9 mouse cellular contexts compared by ENCODE assay signal in the genomic region with DNA sequence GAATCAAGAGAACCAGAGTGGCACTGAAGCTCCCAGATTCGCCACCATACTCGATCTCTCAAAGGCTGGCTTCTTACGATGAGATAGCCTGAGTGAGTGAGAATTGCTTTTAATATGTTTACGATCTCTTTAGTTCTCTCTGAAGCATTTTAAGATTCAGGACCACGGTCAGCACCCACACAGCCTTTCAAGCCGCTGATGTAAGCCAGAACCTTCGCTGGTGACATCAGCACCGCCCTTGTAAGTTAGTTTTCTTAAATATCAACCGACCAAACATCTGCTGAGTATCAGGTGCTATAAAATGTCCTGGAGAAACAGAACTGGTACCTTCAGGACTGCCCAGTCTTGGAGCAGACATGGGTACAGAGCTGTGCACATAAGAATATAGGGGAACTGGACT.
DNase-seq lines count a peak whose midpoint lies in the region; ATAC-seq and TF ChIP-seq lines count a peak whose summit lies in the region.
"Had no signal": no experiment of that assay in that cellular context is flagged by ENCODE, and none has a peak within 500 bp of the region (broad histone marks: within the 10 kb centered on the region; RNA-seq: fewer than 3 reads in every experiment).

No protein-coding gene starts in this region.

- TF ChIP-seq CTCF in intestine, postnatal 0 days (IDR thresholded peaks at IDR 0.05; ENCODE audit: low read depth) = no peak

- H3K4me1 ChIP-seq in intestine, embryonic 15.5 days (replicated peaks) = 0 out of 2 replicates have a peak, but pooled peaks cover 3% of the 10 kb centered on the region
- no peaks in the 10 kb centered on the region for H3K4me1 ChIP-seq in intestine, postnatal 0 days (replicated peaks; ENCODE audit: control insufficient read depth, insufficient read depth, low read length)
- H3K4me1 ChIP-seq in ES-E14 (ENCODE audit: control insufficient read depth in 2 of 2, insufficient read depth in 2 of 2, low read length in 2 of 2, poor library complexity in 1 of 2) = no peaks in the 10 kb centered on the region
- no peaks in the 10 kb centered on the region for H3K4me1 ChIP-seq in limb, embryonic 13.5 days

- H3K9me3 ChIP-seq in intestine, embryonic 15.5 days = no peaks in the 10 kb centered on the region
- H3K9me3 ChIP-seq in intestine, postnatal 0 days (ENCODE audit: control insufficient read depth) = no peaks in the 10 kb centered on the region
- H3K9me3 ChIP-seq in ES-E14 (ENCODE audit: control insufficient read depth, insufficient read depth, low read depth, low read length) = no peaks in the 10 kb centered on the region
- no peaks in the 10 kb centered on the region for H3K9me3 ChIP-seq in limb, embryonic 13.5 days

- DNase-seq in ES-E14 (ENCODE audit: low read depth, low spot score) = peak; percentile 50
- peak; percentile 58 for DNase-seq in embryo, embryonic 9.5 days (ENCODE audit: extremely low spot score)
- no peak for DNase-seq in urinary bladder, adult 2 months (ENCODE audit: low spot score)
- no peak for DNase-seq in T-cell, adult 2 months (ENCODE audit: low spot score)
- DNase-seq in gastrocnemius, postnatal 36 days = no peak

- H3K27me3 ChIP-seq in intestine, embryonic 15.5 days (replicated peaks) = no peaks in the 10 kb centered on the region
- no peaks in the 10 kb centered on the region for H3K27me3 ChIP-seq in intestine, postnatal 0 days (replicated peaks; ENCODE audit: control insufficient read depth, insufficient read depth, low read length)
- H3K27me3 ChIP-seq in limb, embryonic 13.5 days = no peaks in the 10 kb centered on the region

- no peak overlapping the region for H3K9ac ChIP-seq in intestine, embryonic 15.5 days
- H3K9ac ChIP-seq in intestine, postnatal 0 days (ENCODE audit: low read depth, low read length) = no peak overlapping the region
- no peak overlapping the region for H3K9ac ChIP-seq in ES-E14 (ENCODE audit: insufficient read depth, low read depth, low read length, poor library complexity, severe bottlenecking)
- no peak overlapping the region for H3K9ac ChIP-seq in limb, embryonic 13.5 days

- H3K36me3 ChIP-seq in intestine, embryonic 15.5 days = no peaks in the 10 kb centered on the region
- no peaks in the 10 kb centered on the region for H3K36me3 ChIP-seq in intestine, postnatal 0 days (ENCODE audit: control insufficient read depth, insufficient read depth)
- H3K36me3 ChIP-seq in ES-E14 (ENCODE audit: control insufficient read depth, insufficient read depth, low read length, poor library complexity, severe bottlenecking) = no peaks in the 10 kb centered on the region
- no peaks in the 10 kb centered on the region for H3K36me3 ChIP-seq in limb, embryonic 13.5 days

- WGBS in intestine, embryonic 15.5 days = 14% methylated on average over 9 of the region's 9 CpGs
- 18% methylated on average over 9 of the region's 9 CpGs for WGBS in intestine, postnatal 0 days
- WGBS in limb, embryonic 13.5 days = 11% methylated on average over 9 of the region's 9 CpGs

- no peak overlapping the region for H3K4me3 ChIP-seq in intestine, embryonic 15.5 days (replicated peaks)
- H3K4me3 ChIP-seq in intestine, postnatal 0 days (ENCODE audit: low read depth, low read length) = no peak overlapping the region
- H3K4me3 ChIP-seq in ES-E14 (ENCODE audit: insufficient read depth in 1 of 2, low read depth in 1 of 2, low read length in 2 of 2, poor library complexity in 1 of 2, severe bottlenecking in 1 of 2) = no peak overlapping the region
- H3K4me3 ChIP-seq in limb, embryonic 13.5 days = no peak overlapping the region
- H3K4me3 ChIP-seq: erythroblast, embryonic 14.5 days had no signal

- in situ Hi-C loops in ES-E14 (cut with MboI; ENCODE audit: low sequenced_read_pairs in 2 of 2, unreplicated experiment in 2 of 2) = no loop called here

- H3K4me2 ChIP-seq in intestine, embryonic 15.5 days (replicated peaks) = no peak overlapping the region
- no peak overlapping the region for H3K4me2 ChIP-seq in intestine, postnatal 0 days (replicated peaks; ENCODE audit: low read depth)
- H3K4me2 ChIP-seq in limb, embryonic 13.5 days (replicated peaks) = no peak overlapping the region

- 0 out of 2 replicates have a peak, but pooled peaks have one; percentile 23 for ATAC-seq in intestine, embryonic 15.5 days
- ATAC-seq in intestine, postnatal 0 days = no peak
- peak; percentile 32 for ATAC-seq in limb, embryonic 13.5 days (ENCODE audit: low FRiP score, low read depth)

- H3K27ac ChIP-seq in intestine, embryonic 15.5 days = no peak overlapping the region
- H3K27ac ChIP-seq in intestine, postnatal 0 days (ENCODE audit: low read depth, low read length) = no peak overlapping the region
- H3K27ac ChIP-seq in ES-E14 (ENCODE audit: insufficient read depth, low read depth, low read length, poor library complexity, severe bottlenecking) = no peak overlapping the region
- no peak overlapping the region for H3K27ac ChIP-seq in limb, embryonic 13.5 days

- intact Hi-C loops in gastrocnemius, postnatal 36 days (cut with DNase I) = no loop called here

TF ChIP-seq in ES-E14, 5 proteins besides CTCF, POLR2A, EP300 and RAD21:
- no peak for TF ChIP-seq MAFK (IDR thresholded peaks at IDR 0.05; ENCODE audit: insufficient read depth, low read depth, low read length)
- TF ChIP-seq ZC3H11A (IDR thresholded peaks at IDR 0.05; ENCODE audit: borderline replicate concordance, low read depth, low read length) = no peak
- TF ChIP-seq CHD2 (IDR thresholded peaks at IDR 0.05; ENCODE audit: low read depth, low read length) = no peak
- no peak for TF ChIP-seq HCFC1 (IDR thresholded peaks at IDR 0.05; ENCODE audit: borderline replicate concordance, insufficient read depth, low read length)
- no peak for TF ChIP-seq ZNF384 (IDR thresholded peaks at IDR 0.05; ENCODE audit: low read depth, low read length)

Comparison
In these comparisons a context has a peak if more than half of its experiments do, and no peak if none do; other contexts are left out.
1. DNase-seq: peak in ES-E14 (single experiment) and embryo, embryonic 9.5 days (single experiment); none in urinary bladder, adult 2 months (single experiment), T-cell, adult 2 months (single experiment) and gastrocnemius, postnatal 36 days (0 of 2).